Mouse (Mus musculus): ENCODE data around the gene Ndufs8.
"Not testable (repeated sequence)": the region's sequence is repeated elsewhere in the genome, so short reads cannot be mapped to it uniquely, and the experiment has no call there.

The Ndufs8 gene

GRCm38 (mm10) chr19:3912337-3913204, at the start of gene Ndufs8:
Gene Ndufs8 (minus strand): TSS chr19:3912774.
- peak; percentile 85 for DNase-seq (ENCODE audit: low spot score)

DNA sequence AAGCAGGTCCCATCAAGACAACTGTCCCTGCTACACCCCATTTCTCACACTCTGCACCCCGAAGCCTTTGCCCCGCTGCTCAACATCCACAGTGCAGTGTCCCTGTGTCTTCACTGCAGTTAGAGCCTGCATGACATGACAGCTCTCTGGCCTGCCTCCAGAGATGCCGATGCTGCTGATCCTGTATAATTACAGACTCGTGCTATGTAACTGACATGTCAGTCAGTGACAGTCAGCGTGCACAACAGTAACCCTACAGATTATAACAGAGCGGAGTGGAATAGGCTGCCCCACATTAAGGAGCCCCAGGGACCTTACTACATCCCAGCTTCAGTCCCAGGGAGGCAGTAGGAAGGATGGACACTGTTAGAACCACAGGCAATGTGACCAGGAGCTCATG, 49.2 kb upstream of the Ndufs8 start:
- DNase-seq (ENCODE audit: low spot score), result not testable (repeated sequence)

DNA sequence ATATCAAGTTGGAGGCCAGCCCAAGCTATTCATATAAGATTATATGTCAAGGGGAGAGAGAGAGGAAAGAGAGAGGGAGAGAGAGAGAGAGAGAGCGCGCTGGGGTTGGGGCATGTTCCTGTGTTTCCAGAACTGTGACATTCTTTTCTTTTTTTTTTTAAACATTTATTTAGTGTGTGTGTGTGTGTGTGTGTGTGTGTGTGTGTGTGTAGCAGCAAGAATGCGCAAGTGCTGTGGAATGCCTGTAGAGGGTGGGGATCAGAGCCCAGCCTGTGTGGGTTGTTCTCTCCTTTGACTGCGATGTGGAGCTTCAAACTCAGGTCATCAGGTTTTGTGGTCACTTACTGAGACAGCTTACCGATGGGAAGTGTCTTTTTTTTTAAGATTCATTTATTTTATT, 47.6 kb upstream of the Ndufs8 start:
- DNase-seq (ENCODE audit: low spot score), result no peak

- no peak for DNase-seq (ENCODE audit: low spot score)
Measured at GRCm38 (mm10) chr19:3959030-3959429, 46.5 kb upstream of the Ndufs8 start.

GRCm38 (mm10) chr19:3958470-3958869, 45.9 kb upstream of the Ndufs8 start, which contains the start of gene Aldh3b3:
Gene Aldh3b3 (plus strand): TSS chr19:3958645.
- DNase-seq (ENCODE audit: low spot score), result no peak

GRCm38 (mm10) chr19:3957296-3958036, 44.9 kb upstream of the Ndufs8 start:
- DNase-seq (ENCODE audit: low spot score), result not testable (repeated sequence)

GRCm38 (mm10) chr19:3955804-3956203, 43.2 kb upstream of the Ndufs8 start:
- DNase-seq (ENCODE audit: low spot score), result no peak

- no peak for DNase-seq (ENCODE audit: low spot score)
Measured at GRCm38 (mm10) chr19:3955033-3955432, 42.5 kb upstream of the Ndufs8 start.

- no peak for DNase-seq (ENCODE audit: low spot score)
Measured at GRCm38 (mm10) chr19:3952099-3952498, 39.5 kb upstream of the Ndufs8 start.

GRCm38 (mm10) chr19:3951461-3951860, 38.9 kb upstream of the Ndufs8 start:
- no peak for DNase-seq (ENCODE audit: low spot score)

GRCm38 (mm10) chr19:3950331-3950730, 37.8 kb upstream of the Ndufs8 start:
- no peak for DNase-seq (ENCODE audit: low spot score)

DNA sequence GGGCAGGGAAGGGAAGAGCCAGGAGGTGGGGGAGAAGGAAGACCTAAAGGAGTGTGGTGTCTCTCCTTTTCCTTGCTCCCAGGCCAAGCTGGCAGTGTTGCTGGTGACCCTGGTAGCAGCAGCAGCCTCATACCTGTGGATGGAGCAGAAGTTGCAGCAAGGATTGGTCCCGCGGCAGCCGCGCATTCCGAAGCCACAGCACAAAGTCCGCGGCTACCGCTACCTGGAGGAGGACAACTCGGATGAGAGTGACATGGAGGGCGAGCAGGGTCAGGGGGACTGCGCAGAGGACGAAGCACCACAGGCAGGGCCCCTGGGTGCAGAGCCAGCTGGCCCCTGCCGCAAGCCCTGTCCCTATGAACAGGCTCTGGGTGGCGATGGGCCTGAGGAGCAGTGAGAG, 36.0 kb upstream of the Ndufs8 start:
- no peak for DNase-seq (ENCODE audit: low spot score)

DNA sequence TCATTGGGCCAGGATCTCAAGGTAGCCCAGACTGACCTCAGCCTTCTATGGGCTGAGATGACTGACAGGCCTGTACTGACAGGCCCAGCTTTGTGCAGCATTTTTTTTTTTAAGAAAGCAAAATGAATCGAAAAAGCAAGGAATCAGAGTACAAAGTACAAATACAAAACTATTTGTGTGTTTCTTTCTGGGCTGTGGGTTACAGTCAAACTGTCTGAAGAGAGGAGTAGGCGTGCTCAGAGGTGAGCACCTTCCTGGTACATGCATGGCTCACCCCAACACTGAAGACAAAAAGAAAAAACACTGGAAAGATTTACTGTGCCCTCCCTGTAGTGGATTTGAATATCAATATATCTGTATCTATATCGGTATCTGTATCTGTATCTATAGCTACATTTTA, 35.2 kb upstream of the Ndufs8 start:
- no peak for DNase-seq (ENCODE audit: low spot score)

DNA sequence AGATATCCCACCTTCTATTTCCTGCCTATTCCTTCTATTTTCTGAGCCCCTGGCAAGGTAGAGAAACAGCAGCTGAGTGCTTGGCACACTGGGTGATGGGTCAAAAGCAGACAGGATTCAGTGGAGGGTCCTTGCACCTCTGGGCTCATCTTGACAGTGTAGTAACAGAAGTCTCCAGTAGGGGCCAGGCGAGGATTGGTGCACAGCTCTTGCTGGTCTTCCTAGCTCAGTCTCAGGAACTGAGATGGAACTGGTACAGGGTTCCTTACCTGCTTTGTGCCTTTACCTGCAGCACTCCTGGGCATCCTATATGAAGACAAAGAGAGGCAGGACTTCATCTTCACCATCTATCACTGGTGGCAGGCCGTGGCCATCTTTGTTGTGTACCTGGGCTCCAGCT, 34.1 kb upstream of the Ndufs8 start:
- peak; percentile 50 for DNase-seq (ENCODE audit: low spot score)

DNA sequence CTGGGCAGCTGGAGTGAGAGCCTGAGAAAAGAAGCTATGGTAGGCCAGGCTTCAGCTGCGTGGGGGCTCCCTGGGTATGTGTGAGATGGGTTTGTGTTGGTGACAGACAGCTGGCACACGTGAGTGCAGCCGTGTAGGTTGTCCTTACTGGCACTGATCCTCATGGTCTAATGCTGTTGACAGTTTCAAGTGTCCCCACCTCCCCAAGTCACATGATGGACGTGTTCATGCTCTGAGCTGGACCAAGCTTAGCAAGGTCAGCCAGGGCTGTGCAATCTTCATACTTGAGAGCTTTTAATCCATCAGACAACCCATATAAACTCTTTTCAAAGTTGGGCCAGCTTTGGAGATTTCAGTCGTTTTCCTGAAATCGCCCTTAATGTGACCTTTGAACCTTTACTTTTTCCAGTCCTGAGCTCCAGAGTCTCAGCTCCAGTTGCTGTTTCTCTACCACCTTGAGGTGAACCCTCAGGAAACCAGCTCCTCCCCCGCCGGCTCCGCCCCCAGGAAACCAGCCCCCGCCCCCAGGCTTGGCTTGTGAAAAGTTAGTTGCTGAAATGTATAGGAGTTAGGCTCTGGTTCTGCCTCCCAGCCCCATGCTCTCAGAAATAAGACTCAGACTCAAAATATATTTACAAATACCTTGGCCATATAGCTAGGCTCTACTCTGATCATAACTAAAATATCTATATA, 33.4 kb upstream of the Ndufs8 start:
- DNase-seq (ENCODE audit: low spot score), result no peak

- DNase-seq (ENCODE audit: low spot score), result no peak
Measured at GRCm38 (mm10) chr19:3942986-3943735, 30.6 kb upstream of the Ndufs8 start.

- no peak for DNase-seq (ENCODE audit: low spot score)
Measured at GRCm38 (mm10) chr19:3942315-3942714, 29.7 kb upstream of the Ndufs8 start.

DNA sequence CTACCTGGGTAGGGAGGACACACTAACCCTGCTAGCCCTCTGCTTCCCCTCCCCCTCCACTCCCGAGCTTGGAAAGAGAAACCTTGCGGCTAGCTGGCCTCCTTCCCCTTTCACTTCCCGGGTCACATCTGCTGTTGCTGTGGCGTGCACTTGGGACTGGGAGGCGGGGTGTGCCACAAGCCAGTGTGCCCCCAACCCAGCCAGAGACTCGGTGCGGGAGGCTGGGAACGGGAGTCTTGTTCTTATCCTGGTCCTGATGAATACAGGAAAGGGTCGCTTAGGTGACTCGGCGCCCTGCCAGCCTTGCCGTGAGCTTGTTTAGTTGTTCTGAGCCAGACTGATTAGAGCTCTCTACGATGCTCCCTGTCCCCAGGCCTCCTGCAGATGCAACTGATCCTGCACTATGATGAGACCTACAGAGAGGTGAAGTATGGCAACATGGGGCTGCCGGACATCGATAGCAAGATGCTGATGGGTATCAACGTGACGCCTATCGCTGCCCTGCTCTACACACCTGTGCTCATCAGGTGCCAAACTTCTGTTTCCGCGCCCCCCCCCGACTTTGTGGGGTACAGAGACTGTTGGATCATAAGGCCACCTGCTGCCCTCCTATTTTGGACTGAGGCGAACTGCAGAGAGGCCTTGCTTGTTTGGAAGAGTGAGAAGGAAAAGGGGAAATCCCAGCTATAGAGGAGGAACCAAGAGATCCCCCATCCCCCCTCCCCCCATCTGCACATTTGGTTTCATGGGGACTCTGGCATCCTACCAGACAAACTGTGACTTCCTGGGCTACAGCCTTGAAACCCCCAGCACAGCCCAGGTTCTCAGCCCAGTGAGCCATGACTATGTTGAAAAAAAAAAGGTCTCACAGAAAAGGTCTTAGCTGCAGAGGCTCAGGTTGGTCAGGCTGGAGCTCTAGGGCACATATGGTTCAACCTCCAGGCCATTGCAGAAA, 23.6 kb upstream of the Ndufs8 start:
- peak; percentile 55 for DNase-seq (ENCODE audit: low spot score)

GRCm38 (mm10) chr19:3935032-3935895, 22.7 kb upstream of the Ndufs8 start, which contains the start of gene Unc93b1:
Gene Unc93b1 (plus strand): TSS chr19:3935186.
- peak; percentile 66 for DNase-seq (ENCODE audit: low spot score)

- DNase-seq (ENCODE audit: low spot score), result no peak
Measured at GRCm38 (mm10) chr19:3931716-3932115, 19.1 kb upstream of the Ndufs8 start.

Data from ovary, postnatal 36 days (tissue).